In the genomic region with DNA sequence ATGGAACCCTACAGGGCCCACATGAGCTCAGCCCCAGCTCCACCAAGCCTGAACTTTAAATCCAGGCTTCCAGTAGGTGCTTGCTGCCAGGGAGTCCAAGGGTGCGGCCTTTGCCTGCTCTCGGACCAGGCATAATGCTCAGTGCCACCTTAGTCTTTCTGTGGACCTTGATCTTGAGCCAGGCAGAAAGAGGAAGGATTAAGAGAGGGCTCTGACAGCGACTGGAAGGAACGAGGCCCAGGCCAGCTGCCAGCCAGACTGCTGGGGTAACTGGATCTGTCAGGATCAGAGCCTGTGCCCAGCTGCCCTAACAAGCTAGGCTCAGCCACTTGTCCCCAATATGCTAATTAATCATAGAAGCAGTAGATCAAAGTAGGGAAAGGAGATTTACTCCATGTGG, we compare ENCODE assay signal across 9 mouse cellular contexts. TPM values are rescaled to one million over a fixed set of nuclear protein-coding genes. Genes with fewer than 3 reads are reported as not detected.
A peak's percentile ranks its signal among the peaks of the same experiment; 100 is the strongest.
DNase-seq lines count a peak whose midpoint lies in the region.
"Had no signal": no experiment of that assay in that cellular context is flagged by ENCODE, and none has a peak within 500 bp of the region (broad histone marks: within the 10 kb centered on the region; RNA-seq: fewer than 3 reads in every experiment).

No protein-coding gene starts in this region.

- DNase-seq in heart, adult 11 months: peak; percentile 75
- no peak for DNase-seq in heart, adult 9 months (ENCODE audit: low spot score in 2 of 2)
- peak; percentile 8 for DNase-seq in urinary bladder, postnatal 14 days (ENCODE audit: low spot score)
- DNase-seq in urinary bladder, postnatal 25 days (ENCODE audit: low spot score): no peak
- peak; percentile 29 to 35 for DNase-seq in layer of hippocampus, adult 8-10 months (ENCODE audit: low spot score in 2 of 2)
- no peak for DNase-seq in embryo, embryonic 11 days
- no peak for DNase-seq in ovary, postnatal 10 days (ENCODE audit: low spot score)
- no peak for DNase-seq in thymus, postnatal 14 days

RNA-seq across cellular contexts. Expression of a gene that starts 26.4 kb away (rescaled TPM):
- 10 to 100 TPM; 25.4 to 44.6 (median 32.6) TPM for total RNA-seq in layer of hippocampus, adult 8-10 months (2022)

RNA-seq across cellular contexts. Expression of a gene that starts 34.2 kb away (rescaled TPM):
- under 1 TPM in 2 of 4 experiments, not detected in 2; 0.08 to 0.16 TPM for total RNA-seq in layer of hippocampus, adult 8-10 months (2022)
- total RNA-seq: liver, adult 2 months had no signal

Comparison
In these comparisons a context has a peak if more than half of its experiments do, and no peak if none do; other contexts are left out.
1. DNase-seq: peak in heart, adult 11 months (single experiment), urinary bladder, postnatal 14 days (single experiment) and layer of hippocampus, adult 8-10 months (2 of 2); none in heart, adult 9 months (0 of 2), urinary bladder, postnatal 25 days (single experiment), embryo, embryonic 11 days (single experiment), ovary, postnatal 10 days (single experiment) and thymus, postnatal 14 days (single experiment).